Mouse (Mus musculus) lung, postnatal 0 days (tissue): ENCODE measurements at regions not wholly inside any gene's neighbourhood (a gene's known extent, or its start where the extent isn't known, plus 50 kb on each side); places are given as distances from the start of the nearest gene placed in this dataset.

Source experiments
- CTCF ChIP-seq: IDR thresholded peaks from 2 replicates; pipeline ENCODE4 v1.5.1; 2016; ENCODE audit warnings: antibody characterized with exemption, mild to moderate bottlenecking
- EP300 ChIP-seq: IDR thresholded peaks from 2 replicates; pipeline ENCODE4 v1.6.1; 2016; ENCODE audit warnings: antibody characterized with exemption, mild to moderate bottlenecking, control low read depth

- TF ChIP-seq CTCF (no peak), EP300 (no peak)
Observed at GRCm38 (mm10) chr1:189993221-189993620, 71.1 kb upstream of the Smyd2 start.
